Mouse (Mus musculus) intestine, postnatal 0 days (tissue): Measurements from ENCODE around the gene Ppp1r3d. TPM values are rescaled to one million over a fixed set of nuclear protein-coding genes. Genes with fewer than 3 reads are reported as not detected.

Experiments used
- ATAC-seq: fragments of 200-750 bp; cut with Nextera tagmentation; 2 replicates; pipeline ENCODE4 v1.8.0; 2017; ENCODE audit warnings: mild to moderate bottlenecking, moderate TSS enrichment, moderate library complexity
- H3K27ac ChIP-seq: fragments of 300-500 bp; sonication (generic); 2 replicates; pipeline ENCODE4 v1.5.1; 2014; ENCODE audit warnings: mild to moderate bottlenecking, low read depth, low read length, moderate library complexity
- H3K27me3 ChIP-seq: fragments of 300-500 bp; sonication (generic); replicated peaks from 2 replicates; pipeline ENCODE4 v1.6.1; 2014; ENCODE audit warnings: low read length, mixed read lengths; ENCODE audit not compliant: control insufficient read depth, insufficient read depth
- H3K36me3 ChIP-seq: fragments of 300-500 bp; sonication (generic); 2 replicates; pipeline ENCODE4 v1.6.1; 2014; ENCODE audit warnings: mild to moderate bottlenecking, moderate library complexity; ENCODE audit not compliant: control insufficient read depth, insufficient read depth
- H3K4me1 ChIP-seq: fragments of 300-500 bp; sonication (generic); replicated peaks from 2 replicates; pipeline ENCODE4 v1.6.1; 2014; ENCODE audit warnings: antibody characterized with exemption, low read length, mixed read lengths; ENCODE audit not compliant: control insufficient read depth, insufficient read depth
- H3K4me2 ChIP-seq: fragments of 300-500 bp; sonication (generic); replicated peaks from 2 replicates; pipeline ENCODE4 v1.6.1; 2014; ENCODE audit warnings: low read depth, mild to moderate bottlenecking, moderate library complexity
- H3K4me3 ChIP-seq: fragments of 300-500 bp; sonication (generic); 2 replicates; pipeline ENCODE4 v1.5.1; 2014; ENCODE audit warnings: low read depth, low read length
- H3K9ac ChIP-seq: fragments of 300-500 bp; sonication (generic); 2 replicates; pipeline ENCODE4 v1.6.1; 2014; ENCODE audit warnings: mild to moderate bottlenecking, low read depth, low read length
- H3K9me3 ChIP-seq: fragments of 300-500 bp; sonication (generic); 2 replicates; pipeline ENCODE4 v1.6.1; 2016; ENCODE audit warnings: mixed run types; ENCODE audit not compliant: control insufficient read depth
- CTCF ChIP-seq: sonication (generic); IDR thresholded peaks from 2 replicates; pipeline ENCODE4 v1.5.1; 2016; ENCODE audit warnings: low read depth, mild to moderate bottlenecking, control low read depth, antibody characterized with exemption, moderate library complexity
- WGBS: fragments of 180-500 bp; shearing (Covaris S2); extraction: QIAGEN DNeasy Blood & Tissue Kit; methylation state at CpG from one replicate; pipeline ENCODE4 v1.1.7; 2014; 5-methylcytosine and 5-hydroxymethylcytosine counted together
- polyA plus RNA-seq: library from polyadenylated mRNA; unstranded; fragments of >200 nt; fragmentation: Nextera tagmentation; extraction: Ambion mirVana; gene quantifications from 2 replicates; pipeline ENCODE4 v1.2.1, GENCODE M21; 2015

The Ppp1r3d gene
- polyA plus RNA-seq, 1 experiment from 2014 or later, result 2.8 TPM

- 0 out of 2 replicates have a peak, but pooled peaks cover 3% of the 10 kb centered on the region for H3K27me3 ChIP-seq
- no peak overlapping the region for H3K27ac ChIP-seq
- ATAC-seq, result no peak
- TF ChIP-seq CTCF, result no peak
- no peak overlapping the region for H3K4me2 ChIP-seq
- no peak overlapping the region for H3K9ac ChIP-seq
- no peak overlapping the region for H3K4me3 ChIP-seq
- no peaks in the 10 kb centered on the region for H3K9me3 ChIP-seq
- H3K4me1 ChIP-seq, result no peaks in the 10 kb centered on the region
- H3K36me3 ChIP-seq, result 0 out of 2 replicates have a peak, but pooled peaks cover 6% of the 10 kb centered on the region
- 88% methylated on average over 9 of the region's 9 CpGs for WGBS
Measured at GRCm38 (mm10) chr2:178420576-178420975, 6.3 kb upstream of the Ppp1r3d start.

- WGBS, result 70% methylated on average over 4 of the region's 4 CpGs
- ATAC-seq, result no peak
- Histone ChIP-seq H3K27me3 (peaks cover 7% of the 10 kb centered on the region; the same call in 1 of the 2 replicates), H3K4me3 (no peak overlapping the region), H3K9me3 (no peaks in the 10 kb centered on the region), H3K36me3 (0 out of 2 replicates have a peak, but pooled peaks cover 6% of the 10 kb centered on the region), H3K27ac (no peak overlapping the region), H3K9ac (no peak overlapping the region), H3K4me1 (0 out of 2 replicates have a peak, but pooled peaks cover 2% of the 10 kb centered on the region), H3K4me2 (no peak overlapping the region)
- no peak for TF ChIP-seq CTCF
Measured at GRCm38 (mm10) chr2:178416970-178417369, 2.7 kb upstream of the Ppp1r3d start.

- no peak for TF ChIP-seq CTCF
- H3K27ac ChIP-seq, result no peak overlapping the region
- H3K4me2 ChIP-seq, result no peak overlapping the region
- peaks cover 7% of the 10 kb centered on the region; the same call in 1 of the 2 replicates for H3K27me3 ChIP-seq
- ATAC-seq, result no peak
- WGBS, result 61% methylated on average over 13 of the region's 13 CpGs
- 0 out of 2 replicates have a peak, but pooled peaks cover 2% of the 10 kb centered on the region for H3K4me1 ChIP-seq
- no peak overlapping the region for H3K4me3 ChIP-seq
- H3K9me3 ChIP-seq, result no peaks in the 10 kb centered on the region
- H3K9ac ChIP-seq, result no peak overlapping the region
- 0 out of 2 replicates have a peak, but pooled peaks cover 6% of the 10 kb centered on the region for H3K36me3 ChIP-seq
Measured at GRCm38 (mm10) chr2:178416427-178416826, 2.2 kb upstream of the Ppp1r3d start.

- Histone ChIP-seq H3K4me2 (peak overlapping the region; percentile 91), H3K27ac (no peak overlapping the region), H3K4me1 (0 out of 2 replicates have a peak, but pooled peaks cover 2% of the 10 kb centered on the region), H3K27me3 (peaks cover 4% of the 10 kb centered on the region; the same call in 1 of the 2 replicates), H3K36me3 (0 out of 2 replicates have a peak, but pooled peaks cover 1% of the 10 kb centered on the region), H3K9me3 (no peaks in the 10 kb centered on the region), H3K4me3 (peak overlapping the region; percentile 64; the same call in 1 of the 2 replicates), H3K9ac (no peak overlapping the region)
- no peak for ATAC-seq
- TF ChIP-seq CTCF, result no peak
- 40% methylated on average over 3 of the region's 3 CpGs for WGBS
Measured at GRCm38 (mm10) chr2:178415150-178415448, 827 bp upstream of the Ppp1r3d start.

- Histone ChIP-seq H3K9ac (peak overlapping the region; percentile 54), H3K27me3 (peaks cover 4% of the 10 kb centered on the region; the same call in 1 of the 2 replicates), H3K4me3 (peak overlapping the region; percentile 64), H3K9me3 (no peaks in the 10 kb centered on the region), H3K27ac (no peak overlapping the region), H3K4me2 (peak overlapping the region; percentile 91), H3K4me1 (0 out of 2 replicates have a peak, but pooled peaks cover 2% of the 10 kb centered on the region), H3K36me3 (no peaks in the 10 kb centered on the region)
- no peak for TF ChIP-seq CTCF
- peak; percentile 55 for ATAC-seq
- WGBS, result 14% methylated on average over 75 of the region's 75 CpGs
Measured at GRCm38 (mm10) chr2:178413481-178414260, 601 bp downstream of the Ppp1r3d start.

GRCm38 (mm10) chr2:178413081-178413480 is 1.2 kb downstream of the Ppp1r3d start:
- 68% methylated on average over 13 of the region's 13 CpGs for WGBS

More at GRCm38 (mm10) chr2:178413081-178413480, 1.2 kb downstream of the Ppp1r3d start:
- Histone ChIP-seq H3K4me2 (peak overlapping the region; percentile 91), H3K4me3 (peak overlapping the region; percentile 64; the same call in 1 of the 2 replicates), H3K9ac (no peak overlapping the region), H3K9me3 (no peaks in the 10 kb centered on the region), H3K4me1 (0 out of 2 replicates have a peak, but pooled peaks cover 2% of the 10 kb centered on the region), H3K27ac (no peak overlapping the region), H3K36me3 (no peaks in the 10 kb centered on the region), H3K27me3 (peaks cover 4% of the 10 kb centered on the region; the same call in 1 of the 2 replicates)
- TF ChIP-seq CTCF, result no peak
- no peak for ATAC-seq
